Mouse (Mus musculus): ENCODE results near the gene Olfr373. TPM values are rescaled to one million over a fixed set of nuclear protein-coding genes. Genes with fewer than 3 reads are reported as not detected.
"Not testable (repeated sequence)": the region's sequence is repeated elsewhere in the genome, so short reads cannot be mapped to it uniquely, and the experiment has no call there.

Olfr373 gene
- polyA plus RNA-seq (2015; fragmentation: Nextera tagmentation; extraction: Ambion mirVana), result 0.11 TPM in 1 of 2 replicates, not detected in the other

DNA sequence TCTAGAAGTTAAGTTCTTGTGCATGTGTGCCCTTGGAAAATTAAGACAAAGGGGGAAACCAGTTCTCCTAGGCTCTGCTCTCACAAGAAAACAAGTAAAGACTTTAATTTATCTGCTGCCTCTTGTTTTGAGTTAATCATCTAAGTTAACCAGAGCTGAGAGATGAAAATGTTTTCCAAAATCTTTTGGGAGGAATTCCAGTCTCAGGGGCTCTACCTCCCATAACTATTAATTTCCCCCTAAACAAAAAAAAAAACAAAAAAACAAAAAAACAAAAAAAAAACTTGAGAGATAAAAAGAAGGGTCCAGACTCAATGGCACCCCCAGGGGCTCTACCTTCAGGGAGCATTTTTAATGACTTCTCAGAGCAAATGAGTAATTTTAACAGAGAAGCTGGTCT, at the start of gene Olfr373:
Gene Olfr373, plus strand, starts transcription at position 301 of the 400 bp plus-strand sequence.
- not testable (repeated sequence) for ATAC-seq (ENCODE audit: insufficient number of reproducible peaks, insufficient read depth, low FRiP score, low TSS enrichment, low read depth); H3K4me1 ChIP-seq; H3K27me3 ChIP-seq; H3K9ac ChIP-seq; H3K36me3 ChIP-seq; H3K9me3 ChIP-seq; H3K27ac ChIP-seq; H3K4me2 ChIP-seq; H3K4me3 ChIP-seq

GRCm38 (mm10) chr8:72040918-72041317, 42.1 kb upstream of the Olfr373 start, which contains the start of gene Olfr372:
Gene Olfr372 (plus strand): TSS chr8:72041218.
- not testable (repeated sequence) for H3K4me1 ChIP-seq; H3K9me3 ChIP-seq; H3K27me3 ChIP-seq; H3K9ac ChIP-seq; H3K36me3 ChIP-seq; H3K4me2 ChIP-seq; ATAC-seq (ENCODE audit: insufficient number of reproducible peaks, insufficient read depth, low FRiP score, low TSS enrichment, low read depth); H3K4me3 ChIP-seq; H3K27ac ChIP-seq
- 69% methylated on average over 4 of the region's 4 CpGs for WGBS

- no peak overlapping the region for H3K4me2 ChIP-seq
- H3K9me3 ChIP-seq, result no peaks in the 10 kb centered on the region
- H3K36me3 ChIP-seq, result no peaks in the 10 kb centered on the region
- no peaks in the 10 kb centered on the region for H3K27me3 ChIP-seq
- ATAC-seq (ENCODE audit: insufficient number of reproducible peaks, insufficient read depth, low FRiP score, low TSS enrichment, low read depth), result no peak
- no peaks in the 10 kb centered on the region for H3K4me1 ChIP-seq
- no peak overlapping the region for H3K27ac ChIP-seq
- H3K9ac ChIP-seq, result no peak overlapping the region
- 85% methylated on average over 1 of the region's 1 CpGs for WGBS
- H3K4me3 ChIP-seq, result no peak overlapping the region
These were observed 40.5 kb upstream of the Olfr373 start for GRCm38 (mm10) chr8:72042493-72042892.

- not testable (repeated sequence) for H3K4me2 ChIP-seq; H3K36me3 ChIP-seq; ATAC-seq (ENCODE audit: insufficient number of reproducible peaks, insufficient read depth, low FRiP score, low TSS enrichment, low read depth); H3K4me1 ChIP-seq; H3K27me3 ChIP-seq; H3K9me3 ChIP-seq; H3K9ac ChIP-seq; H3K4me3 ChIP-seq; H3K27ac ChIP-seq
These were observed 28.3 kb upstream of the Olfr373 start for GRCm38 (mm10) chr8:72054633-72055032.

DNA sequence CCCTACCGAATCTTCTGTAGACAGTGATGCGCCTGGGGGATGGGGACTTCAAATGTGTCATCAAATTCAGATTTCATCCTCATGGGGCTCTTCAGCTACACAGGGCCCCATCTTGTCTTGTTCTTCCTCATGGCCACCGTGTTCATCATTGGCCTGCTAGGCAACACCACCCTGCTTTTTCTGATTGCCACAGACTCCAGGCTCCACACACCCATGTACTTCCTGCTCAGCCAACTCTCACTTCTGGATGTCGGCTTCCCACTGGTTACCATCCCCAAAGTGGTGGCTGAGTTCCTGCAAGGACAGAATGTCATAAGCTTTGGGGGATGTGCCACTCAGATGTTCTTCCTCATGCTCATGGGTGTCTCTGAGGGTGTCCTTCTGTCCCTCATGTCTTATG, 25.3 kb upstream of the Olfr373 start:
- not testable (repeated sequence) for H3K4me1 ChIP-seq; ATAC-seq (ENCODE audit: insufficient number of reproducible peaks, insufficient read depth, low FRiP score, low TSS enrichment, low read depth)
- 88% methylated on average over 3 of the region's 4 CpGs for WGBS

GRCm38 (mm10) chr8:72066819-72067399, 16.1 kb upstream of the Olfr373 start:
- not testable (repeated sequence) for ATAC-seq (ENCODE audit: insufficient number of reproducible peaks, insufficient read depth, low FRiP score, low TSS enrichment, low read depth); H3K27ac ChIP-seq; H3K4me1 ChIP-seq; H3K9ac ChIP-seq; H3K4me3 ChIP-seq; H3K27me3 ChIP-seq; H3K36me3 ChIP-seq; H3K9me3 ChIP-seq; H3K4me2 ChIP-seq
- 81% methylated on average over 1 of the region's 1 CpGs for WGBS

More for the DNA sequence above, 25.3 kb upstream of the Olfr373 start:
- not testable (repeated sequence) for H3K36me3 ChIP-seq, H3K9ac ChIP-seq, H3K9me3 ChIP-seq, H3K27ac ChIP-seq, H3K4me2 ChIP-seq, H3K4me3 ChIP-seq, H3K27me3 ChIP-seq

- Histone ChIP-seq H3K4me2 (no peak overlapping the region), H3K36me3 (no peaks in the 10 kb centered on the region), H3K27ac (no peak overlapping the region), H3K27me3 (no peaks in the 10 kb centered on the region), H3K4me1 (no peaks in the 10 kb centered on the region), H3K4me3 (no peak overlapping the region), H3K9ac (no peak overlapping the region), H3K9me3 (no peaks in the 10 kb centered on the region)
- no peak for ATAC-seq (ENCODE audit: insufficient number of reproducible peaks, insufficient read depth, low FRiP score, low TSS enrichment, low read depth)
- 64% methylated on average over 5 of the region's 5 CpGs for WGBS
These were observed 1.8 kb downstream of the Olfr373 start for GRCm38 (mm10) chr8:72084744-72085143.

- ATAC-seq (ENCODE audit: insufficient number of reproducible peaks, insufficient read depth, low FRiP score, low TSS enrichment, low read depth); H3K4me1 ChIP-seq; H3K9ac ChIP-seq; H3K4me3 ChIP-seq; H3K9me3 ChIP-seq; H3K4me2 ChIP-seq; H3K36me3 ChIP-seq; H3K27ac ChIP-seq; H3K27me3 ChIP-seq: not testable (repeated sequence)
- 81% methylated on average over 3 of the region's 3 CpGs for WGBS
These were observed 4.6 kb downstream of the Olfr373 start for GRCm38 (mm10) chr8:72087611-72088010.

- not testable (repeated sequence) for H3K36me3 ChIP-seq; H3K9me3 ChIP-seq; ATAC-seq (ENCODE audit: insufficient number of reproducible peaks, insufficient read depth, low FRiP score, low TSS enrichment, low read depth); H3K4me1 ChIP-seq; H3K9ac ChIP-seq; H3K27ac ChIP-seq; H3K4me2 ChIP-seq; H3K27me3 ChIP-seq; H3K4me3 ChIP-seq
These were observed 13.7 kb downstream of the Olfr373 start for GRCm38 (mm10) chr8:72096721-72097120.

- WGBS, result 60% methylated on average over 6 of the region's 7 CpGs
- not testable (repeated sequence) for ATAC-seq (ENCODE audit: insufficient number of reproducible peaks, insufficient read depth, low FRiP score, low TSS enrichment, low read depth); H3K4me1 ChIP-seq; H3K36me3 ChIP-seq; H3K4me3 ChIP-seq; H3K9ac ChIP-seq; H3K4me2 ChIP-seq; H3K27ac ChIP-seq; H3K9me3 ChIP-seq; H3K27me3 ChIP-seq
These were observed 16.6 kb downstream of the Olfr373 start for GRCm38 (mm10) chr8:72099377-72100103.

DNA sequence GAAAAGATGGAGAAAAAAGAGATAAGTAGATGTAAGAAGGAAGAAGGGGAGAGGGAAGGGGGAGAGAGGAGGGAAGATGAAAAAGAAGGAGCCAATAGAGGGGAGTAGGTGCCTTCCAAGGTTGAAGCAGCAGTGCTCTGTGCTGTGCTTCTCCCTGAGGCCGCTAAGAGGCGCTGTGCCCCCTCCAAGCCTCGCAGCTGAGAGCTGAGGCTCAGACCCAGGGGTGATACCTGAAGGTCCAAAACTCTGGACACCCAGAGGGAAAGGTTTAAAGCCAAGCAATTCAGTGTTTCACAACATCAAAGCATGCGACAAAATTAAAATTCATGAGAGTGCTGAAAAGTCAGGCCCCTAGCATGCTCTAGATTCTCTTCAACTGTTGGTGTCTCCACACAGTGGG, 22.2 kb downstream of the Olfr373 start:
- 28% methylated on average over 4 of the region's 4 CpGs for WGBS
- Histone ChIP-seq H3K27ac (no peak overlapping the region), H3K9ac (no peak overlapping the region), H3K4me1 (no peaks in the 10 kb centered on the region), H3K27me3 (no peaks in the 10 kb centered on the region), H3K4me3 (no peak overlapping the region), H3K9me3 (peaks cover 6% of the 10 kb centered on the region), H3K36me3 (no peaks in the 10 kb centered on the region), H3K4me2 (no peak overlapping the region)
- ATAC-seq (ENCODE audit: insufficient number of reproducible peaks, insufficient read depth, low FRiP score, low TSS enrichment, low read depth), result no peak

- ATAC-seq (ENCODE audit: insufficient number of reproducible peaks, insufficient read depth, low FRiP score, low TSS enrichment, low read depth), result no peak
- peaks cover 6% of the 10 kb centered on the region for H3K9me3 ChIP-seq
- no peaks in the 10 kb centered on the region for H3K4me1 ChIP-seq
These were observed 23.8 kb downstream of the Olfr373 start, which contains the start of gene Olfr374 for GRCm38 (mm10) chr8:72106740-72107139. Gene Olfr374 (plus strand): TSS chr8:72107040.

More at GRCm38 (mm10) chr8:72106740-72107139, 23.8 kb downstream of the Olfr373 start, which contains the start of gene Olfr374:
- no peak within 1 kb of the TSS for H3K27ac ChIP-seq
- no peak within 1 kb of the TSS for H3K4me3 ChIP-seq
- H3K36me3 ChIP-seq, result no peaks in the 10 kb centered on the region
- H3K27me3 ChIP-seq, result no peaks in the 10 kb centered on the region
- H3K4me2 ChIP-seq, result no peak within 1 kb of the TSS
- 84% methylated on average over 3 of the region's 3 CpGs for WGBS
- H3K9ac ChIP-seq, result no peak within 1 kb of the TSS

All from embryonic facial prominence, embryonic 13.5 days (tissue).